Mouse (Mus musculus) liver, embryonic 14.5 days (tissue): ENCODE measurements around the gene Adgb. TPM values are rescaled to one million over a fixed set of nuclear protein-coding genes. Genes with fewer than 3 reads are reported as not detected.

Experiments
- ATAC-seq: fragments of 200-750 bp; cut with Nextera tagmentation; 2 replicates; pipeline ENCODE4 v1.8.0; 2017; ENCODE audit warnings: moderate number of reproducible peaks, mild to moderate bottlenecking, moderate library complexity; ENCODE audit not compliant: insufficient read depth
- DNase-seq, 3 experiments: peaks; one replicate each; pipeline ENCODE4 v3.0.0-alpha.2; 2012 to 2013; ENCODE audit warnings: low read depth in 3 of 3, low spot score in 3 of 3
- H3K27ac ChIP-seq: fragments of 300-500 bp; sonication (generic); 2 replicates; pipeline ENCODE4 v1.5.1; 2014; ENCODE audit warnings: moderate library complexity, mild to moderate bottlenecking, control low read depth, inconsistent platforms
- H3K27me3 ChIP-seq: fragments of 300-500 bp; sonication (generic); 2 replicates; pipeline ENCODE4 v1.6.1; 2014; ENCODE audit warnings: mild to moderate bottlenecking, low read length, moderate library complexity; ENCODE audit not compliant: control insufficient read depth, insufficient read depth
- H3K36me3 ChIP-seq: fragments of 300-500 bp; sonication (generic); replicated peaks from 2 replicates; pipeline ENCODE4 v1.6.1; 2014; ENCODE audit warnings: low read depth; ENCODE audit not compliant: control insufficient read depth, insufficient read depth
- H3K4me1 ChIP-seq, 2 experiments: fragments of 200-500 bp in 1 of 2; fragments of 300-500 bp in 1 of 2; sonication (generic) in 1 of 2; replicated peaks; 2 replicates each; pipeline ENCODE4 v1.6.1; 2012 to 2014; ENCODE audit warnings: antibody characterized with exemption in 1 of 2, inconsistent platforms in 1 of 2, low read length in 1 of 2; ENCODE audit not compliant: control insufficient read depth in 2 of 2, insufficient read depth in 2 of 2
- H3K4me2 ChIP-seq: fragments of 300-500 bp; sonication (generic); 2 replicates; pipeline ENCODE4 v1.6.1; 2014; ENCODE audit warnings: low read depth, mild to moderate bottlenecking, control low read depth, moderate library complexity
- H3K4me3 ChIP-seq, 2 experiments: fragments of 200-500 bp in 1 of 2; fragments of 300-500 bp in 1 of 2; sonication (generic) in 1 of 2; 2 replicates each; pipeline ENCODE4 v1.5.1; 2012 to 2014; ENCODE audit warnings: low read depth in 2 of 2, low read length in 2 of 2, mild to moderate bottlenecking in 2 of 2, control low read depth in 1 of 2, inconsistent platforms in 1 of 2, moderate library complexity in 1 of 2; ENCODE audit not compliant: insufficient read depth in 1 of 2
- H3K9ac ChIP-seq: fragments of 300-500 bp; sonication (generic); replicated peaks from 2 replicates; pipeline ENCODE4 v1.6.1; 2014; ENCODE audit warnings: mild to moderate bottlenecking, control low read depth, moderate library complexity
- H3K9me3 ChIP-seq: fragments of 300-500 bp; sonication (generic); 2 replicates; pipeline ENCODE4 v1.6.1; 2016; ENCODE audit warnings: low read length, mixed read lengths; ENCODE audit not compliant: control insufficient read depth
- CTCF ChIP-seq: IDR thresholded peaks from 2 replicates; pipeline ENCODE4 v1.5.1; 2016; ENCODE audit warnings: antibody characterized with exemption, low read depth, control low read depth
- EP300 ChIP-seq: IDR thresholded peaks from 2 replicates; pipeline ENCODE4 v1.6.1; 2016; ENCODE audit warnings: antibody characterized with exemption, low read depth
- WGBS: fragments of 180-500 bp; shearing (Covaris S2); extraction: QIAGEN DNeasy Blood & Tissue Kit; methylation state at CpG from one replicate; pipeline ENCODE4 v1.1.7; 2014; ENCODE audit not compliant: insufficient replicate concordance; 5-methylcytosine and 5-hydroxymethylcytosine counted together
- polyA plus RNA-seq, 2 experiments: library from polyadenylated mRNA; depleted of rRNA in 1 of 2; stranded (reverse) in 1 of 2; unstranded in 1 of 2; fragments of >200 nt; fragmentation: Nextera tagmentation in 1 of 2; extraction: Ambion mirVana in 1 of 2; gene quantifications; 2 replicates each; pipeline versions ENCODE4 v1.2.1 to v1.2.3; 2012 to 2014

The Adgb gene
- polyA plus RNA-seq, 2 experiments = 0.30 to 0.49 TPM

GRCm38 (mm10) chr10:10355605-10356227 is 116.4 kb downstream of the Adgb start:
- ATAC-seq (no peak), DNase-seq (peak in 2 of 3 experiments; percentile 7 to 10)
- H3K27me3 ChIP-seq = no peaks in the 10 kb centered on the region
- H3K9ac ChIP-seq = no peak overlapping the region
- H3K9me3 ChIP-seq = no peaks in the 10 kb centered on the region
- H3K4me2 ChIP-seq = no peak overlapping the region
- no peak overlapping the region for H3K4me3 ChIP-seq
- H3K36me3 ChIP-seq = no peaks in the 10 kb centered on the region
- H3K27ac ChIP-seq = no peak overlapping the region
- H3K4me1 ChIP-seq = no peaks in the 10 kb centered on the region
- 9% methylated on average over 3 of the region's 3 CpGs for WGBS
- TF ChIP-seq CTCF (peak; percentile 37; the same call in 1 of the 2 replicates), EP300 (no peak)

- no peaks in the 10 kb centered on the region for H3K9me3 ChIP-seq
- no peaks in the 10 kb centered on the region for H3K27me3 ChIP-seq
- H3K4me2 ChIP-seq = no peak overlapping the region
- H3K36me3 ChIP-seq = no peaks in the 10 kb centered on the region
- WGBS = 58% methylated on average over 3 of the region's 3 CpGs
- ATAC-seq (no peak), DNase-seq (no peak)
- H3K27ac ChIP-seq = no peak overlapping the region
- no peak overlapping the region for H3K4me3 ChIP-seq
- H3K4me1 ChIP-seq = no peaks in the 10 kb centered on the region
- no peak overlapping the region for H3K9ac ChIP-seq
- TF ChIP-seq CTCF (no peak), EP300 (no peak)
Observed at GRCm38 (mm10) chr10:10352184-10352583, 119.9 kb downstream of the Adgb start.

- Histone ChIP-seq H3K9ac (no peak overlapping the region), H3K9me3 (no peaks in the 10 kb centered on the region), H3K4me1 (no peaks in the 10 kb centered on the region), H3K27ac (no peak overlapping the region), H3K4me3 (no peak overlapping the region), H3K4me2 (no peak overlapping the region), H3K36me3 (no peaks in the 10 kb centered on the region), H3K27me3 (no peaks in the 10 kb centered on the region)
- no peak for TF ChIP-seq CTCF
- TF ChIP-seq EP300 = no peak
- DNase-seq (no peak), ATAC-seq (no peak)
- WGBS = 55% methylated on average over 3 of the region's 3 CpGs
Observed at GRCm38 (mm10) chr10:10350550-10350949, 121.6 kb downstream of the Adgb start.

- no peaks in the 10 kb centered on the region for H3K36me3 ChIP-seq
- no peaks in the 10 kb centered on the region for H3K4me1 ChIP-seq
- H3K27ac ChIP-seq = no peak overlapping the region
- DNase-seq (no peak), ATAC-seq (no peak)
- no peak overlapping the region for H3K4me2 ChIP-seq
- no peak overlapping the region for H3K9ac ChIP-seq
- 72% methylated on average over 3 of the region's 3 CpGs for WGBS
- H3K27me3 ChIP-seq = no peaks in the 10 kb centered on the region
- no peaks in the 10 kb centered on the region for H3K9me3 ChIP-seq
- no peak overlapping the region for H3K4me3 ChIP-seq
- TF ChIP-seq CTCF (no peak), EP300 (no peak)
Observed at GRCm38 (mm10) chr10:10343930-10344329, 128.2 kb downstream of the Adgb start.

GRCm38 (mm10) chr10:10325560-10325959 is 146.6 kb downstream of the Adgb start:
- Histone ChIP-seq H3K36me3 (no peaks in the 10 kb centered on the region), H3K9ac (no peak overlapping the region), H3K9me3 (no peaks in the 10 kb centered on the region), H3K27ac (no peak overlapping the region), H3K4me3 (no peak overlapping the region), H3K4me2 (no peak overlapping the region), H3K27me3 (no peaks in the 10 kb centered on the region), H3K4me1 (no peaks in the 10 kb centered on the region)
- no peak for DNase-seq
- ATAC-seq = no peak
- 61% methylated on average over 2 of the region's 2 CpGs for WGBS
- TF ChIP-seq EP300 = no peak
- TF ChIP-seq CTCF = no peak
